Mouse (Mus musculus) thymus, postnatal 0 days (tissue): ENCODE data around the gene Capns2. TPM values are rescaled to one million over a fixed set of nuclear protein-coding genes. Genes with fewer than 3 reads are reported as not detected.

ENCODE experiments used
- DNase-seq: peaks from one replicate; pipeline ENCODE4 v3.0.0-alpha.2; 2015; ENCODE audit warnings: low spot score
- microRNA-seq: library from miRNA; unstranded; fragments of <30 nt; microRNA quantifications from one replicate; pipeline ENCODE4, GENCODE M21; 2016; ENCODE audit warnings: borderline number of aligned reads
- polyA plus RNA-seq: library from polyadenylated mRNA; unstranded; fragments of >200 nt; fragmentation: Nextera tagmentation; extraction: Ambion mirVana; gene quantifications from 2 replicates; pipeline ENCODE4 v1.2.1, GENCODE M21; 2015

Gene Capns2
- polyA plus RNA-seq, 1 experiment from 2014 or later: 0.27 TPM

DNA sequence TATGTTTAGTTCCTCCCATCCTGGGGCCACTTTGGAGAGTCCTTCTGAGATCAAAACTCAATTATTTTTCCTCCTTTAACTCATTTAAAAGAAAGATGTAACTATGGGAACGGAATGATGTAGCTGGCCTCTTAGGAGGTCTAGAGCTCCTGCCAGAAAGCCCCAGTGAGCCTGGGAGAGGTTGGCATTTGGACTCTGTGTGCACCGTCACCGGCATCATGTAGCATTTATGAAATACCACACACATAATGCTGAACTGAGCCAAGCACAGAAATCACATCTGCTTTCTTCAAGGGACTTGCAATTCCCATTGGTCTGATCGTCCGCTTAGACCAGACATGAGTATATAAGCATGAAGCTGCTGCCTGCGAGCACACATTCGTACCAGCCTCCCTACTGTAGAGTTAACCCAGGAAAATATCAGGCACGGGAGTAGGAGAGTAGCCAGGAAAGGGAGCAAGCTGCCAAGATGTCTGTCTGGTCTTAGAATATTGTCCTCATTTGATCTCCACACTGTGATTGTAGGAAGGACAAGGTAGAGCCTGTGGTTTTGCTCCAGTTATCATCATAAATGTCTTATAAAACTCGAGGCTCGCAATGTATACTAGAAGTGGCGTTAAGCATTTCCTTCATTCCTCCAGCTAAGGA is 2.4 kb downstream of the Capns2 start:
- no peak for DNase-seq

DNA sequence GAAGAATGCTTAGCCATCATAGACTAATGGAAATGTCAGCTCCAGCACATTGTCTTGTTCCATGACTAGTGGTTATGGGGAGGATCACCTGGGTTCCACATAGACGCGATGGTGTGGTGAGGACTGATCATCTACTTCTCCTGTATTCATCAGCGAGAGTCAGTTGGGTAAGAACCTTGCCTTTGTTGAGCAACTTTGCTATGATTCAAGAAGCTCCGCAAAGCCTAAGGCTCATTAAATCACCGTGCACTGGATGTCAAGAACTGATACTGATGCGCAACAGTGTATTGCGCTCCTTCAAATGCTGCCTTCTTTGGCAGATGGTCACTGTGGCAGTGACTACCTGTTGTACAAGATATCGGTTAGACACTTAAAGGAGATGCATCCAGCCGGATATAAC is 5.3 kb downstream of the Capns2 start:
- no peak for DNase-seq

DNA sequence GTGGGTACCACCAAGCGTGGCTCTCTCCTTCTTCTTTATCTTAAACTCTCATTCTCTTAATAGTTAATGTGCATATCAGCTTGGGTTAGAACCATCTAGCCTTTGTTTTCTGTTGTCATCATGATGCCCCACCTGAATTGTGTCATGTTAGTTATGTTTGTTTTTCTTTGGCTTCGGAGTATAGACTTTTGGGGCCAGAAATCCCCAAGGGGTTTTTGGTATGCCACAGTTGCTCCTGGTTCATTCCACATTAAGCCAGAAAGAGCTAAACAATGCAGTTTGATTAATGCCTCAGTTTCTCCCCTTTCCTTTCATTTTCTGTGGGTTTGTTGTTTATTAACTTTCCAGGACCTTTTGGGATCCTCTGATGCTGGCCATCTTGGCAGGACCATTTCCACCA is 7.2 kb downstream of the Capns2 start:
- DNase-seq: no peak

DNA sequence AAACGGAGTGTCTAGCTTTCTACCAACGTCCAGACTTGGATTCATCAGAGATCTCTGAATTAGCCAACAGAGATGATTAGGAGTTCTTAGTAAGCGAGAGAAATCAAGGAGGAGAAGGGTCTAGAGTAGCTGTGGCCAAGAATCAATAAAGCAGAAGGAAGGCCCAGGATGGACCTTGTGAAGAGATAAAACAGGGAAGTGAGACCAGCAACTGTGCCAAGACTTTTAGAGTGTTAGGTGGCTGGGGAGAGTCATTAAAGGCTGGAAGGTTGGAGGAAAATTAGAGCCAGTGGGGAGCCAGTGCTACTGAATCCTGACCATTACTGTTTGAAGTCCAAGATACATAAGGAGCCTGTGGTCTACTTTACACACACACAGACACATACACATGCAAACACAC is 10.3 kb downstream of the Capns2 start:
- no peak for DNase-seq

DNA sequence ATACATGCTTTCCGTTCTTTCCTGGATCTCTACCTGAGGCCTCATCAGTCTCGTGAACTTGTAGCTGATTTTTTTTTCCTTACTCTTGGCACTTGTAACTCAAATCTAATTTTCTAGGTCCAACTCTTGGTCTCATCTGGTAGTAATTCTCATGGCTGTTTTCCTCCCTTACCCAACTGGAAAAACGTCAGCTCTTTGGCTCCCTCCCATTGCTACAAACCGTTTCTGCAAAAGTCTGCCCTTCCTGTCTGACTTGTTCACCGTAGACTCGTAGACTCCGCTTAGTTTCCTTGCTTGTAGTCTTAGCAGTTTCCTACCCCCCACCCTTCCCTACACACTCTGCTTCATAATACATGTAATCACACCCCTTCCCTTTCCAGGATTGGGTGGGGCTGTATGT is 12.2 kb downstream of the Capns2 start:
- no peak for DNase-seq

DNA sequence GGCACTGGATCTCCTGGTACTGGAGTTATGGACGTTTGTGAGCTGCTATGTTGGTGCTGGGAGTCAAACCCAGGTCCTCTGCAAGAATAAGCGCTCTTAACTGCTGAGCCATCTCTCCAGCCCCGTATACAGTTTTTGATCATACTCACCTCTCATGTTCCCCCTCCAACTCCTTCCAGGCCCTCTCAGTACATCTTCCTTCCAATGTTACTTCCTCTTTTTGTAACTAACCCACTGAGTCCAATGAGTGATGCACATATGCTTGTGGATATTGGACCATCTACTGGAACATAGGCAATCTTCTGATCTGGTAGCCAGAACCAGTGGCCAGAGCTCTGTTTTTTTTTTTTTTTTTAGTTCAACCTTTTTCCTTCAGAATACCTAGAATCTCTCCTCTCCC is 14.9 kb downstream of the Capns2 start:
- DNase-seq: no peak

DNA sequence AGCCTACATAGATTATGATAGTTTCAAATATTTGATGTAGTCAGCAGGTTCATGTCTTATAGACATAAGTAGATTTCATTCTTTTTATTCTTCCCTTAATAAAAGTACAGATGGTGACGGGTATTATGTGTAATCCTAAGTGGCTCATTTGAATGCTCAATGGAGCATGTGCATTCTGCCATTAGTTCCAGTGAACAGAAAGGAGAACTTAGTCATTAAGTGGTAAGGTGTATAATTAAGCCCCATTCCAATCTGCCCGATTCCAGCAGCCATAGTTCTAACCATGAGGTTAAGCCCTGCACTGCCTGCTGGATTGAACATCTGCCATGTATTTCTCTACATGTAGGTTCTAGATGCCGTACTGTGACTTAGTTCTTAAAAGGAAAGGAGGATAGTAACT is 20.6 kb downstream of the Capns2 start:
- no peak for DNase-seq

DNA sequence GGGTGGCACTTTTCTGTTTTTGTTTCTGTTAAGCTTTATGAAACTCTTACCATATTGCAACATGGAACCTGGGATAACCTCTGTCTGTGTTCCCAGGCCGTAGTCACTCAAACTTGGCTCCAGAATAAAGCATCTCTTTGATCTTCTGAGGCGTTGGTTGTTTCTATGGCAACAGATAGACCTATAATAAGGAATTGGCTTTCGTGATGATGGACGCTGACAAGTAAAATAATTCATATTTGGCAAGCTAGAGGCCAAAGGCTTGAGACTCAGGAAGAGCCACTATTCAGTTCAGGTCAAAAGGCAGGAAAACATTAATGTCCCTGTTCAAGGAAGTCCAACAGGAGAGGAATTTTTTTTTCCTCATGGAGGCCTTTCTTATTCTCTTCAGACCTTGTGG is 27.8 kb downstream of the Capns2 start:
- no peak for DNase-seq

DNA sequence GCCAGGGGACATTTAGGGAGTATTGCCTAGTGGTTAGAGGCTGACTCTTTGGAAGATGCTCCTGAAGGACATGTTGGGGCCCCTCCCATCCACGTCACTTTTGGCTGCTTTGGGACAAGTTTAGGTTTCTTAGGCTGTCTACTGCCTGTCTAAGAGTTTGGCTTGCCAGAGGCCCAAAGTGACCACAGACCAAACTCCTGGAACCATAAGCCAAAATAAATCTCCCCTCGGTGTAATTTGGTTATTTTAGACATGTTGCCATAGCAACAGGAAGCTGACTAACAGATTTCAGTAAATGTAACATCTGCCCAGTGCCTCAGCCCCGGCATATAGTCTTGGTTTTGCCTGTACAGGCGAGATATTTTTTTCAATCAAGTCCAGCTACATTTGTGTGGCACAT is 36.8 kb downstream of the Capns2 start:
- DNase-seq: no peak

DNA sequence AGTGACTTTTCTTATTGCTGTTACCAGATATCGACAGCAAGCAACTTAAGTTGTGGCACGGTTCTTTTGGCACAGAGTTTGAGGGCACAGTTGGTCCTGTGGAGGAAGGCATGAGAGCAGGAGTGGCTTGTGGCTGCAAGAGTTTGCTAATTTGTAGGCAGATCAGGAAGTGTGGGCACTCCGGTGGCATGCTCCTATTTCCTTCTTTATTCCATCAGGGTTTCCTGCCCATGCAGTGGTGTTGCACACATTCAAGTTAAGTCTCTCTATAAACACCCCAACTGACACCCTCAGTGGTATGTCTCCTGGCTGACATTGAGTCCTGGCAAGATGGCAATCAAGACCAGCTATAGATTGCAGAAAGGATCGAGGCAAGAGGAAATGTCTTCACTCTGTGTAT is 47.9 kb downstream of the Capns2 start:
- DNase-seq: no peak

GRCm38 (mm10) chr8:92950639-92951371 is 49.6 kb downstream of the Capns2 start:
- DNase-seq: no peak

Small RNAs within 50 kb of the gene (microRNA-seq; reads per million reads assigned to microRNA genes)
- gene Gm22151: not detected

Other genes starting within 250 kb of the Capns2 start
- not detected in 2 replicates for gene Irx6, start 227.1 kb upstream of the Capns2 start, polyA plus RNA-seq
- gene Mmp2, start 74.1 kb upstream of the Capns2 start, polyA plus RNA-seq: 49.5 and 52.9 TPM in 2 replicates
- gene Lpcat2, start 46.1 kb upstream of the Capns2 start, polyA plus RNA-seq: 20.2 and 25.5 TPM in 2 replicates
- gene Slc6a2, start 58.7 kb downstream of the Capns2 start, polyA plus RNA-seq: 0.06 and 0.27 TPM in 2 replicates
- gene Ces1a, start 146.8 kb downstream of the Capns2 start, polyA plus RNA-seq: 0.25 and 0.26 TPM in 2 replicates
- gene Ces1b, start 178.6 kb downstream of the Capns2 start, polyA plus RNA-seq: 0.35 and 0.48 TPM in 2 replicates
- gene Ces1c, start 229.9 kb downstream of the Capns2 start, polyA plus RNA-seq: 0.18 TPM in 2 replicates